Mouse (Mus musculus): ENCODE results near the gene Clec16a. TPM values are rescaled to one million over a fixed set of nuclear protein-coding genes. Genes with fewer than 3 reads are reported as not detected.

The Clec16a gene
- polyA plus RNA-seq, 1 experiment from 2014 or later, result 32.5 TPM

DNA sequence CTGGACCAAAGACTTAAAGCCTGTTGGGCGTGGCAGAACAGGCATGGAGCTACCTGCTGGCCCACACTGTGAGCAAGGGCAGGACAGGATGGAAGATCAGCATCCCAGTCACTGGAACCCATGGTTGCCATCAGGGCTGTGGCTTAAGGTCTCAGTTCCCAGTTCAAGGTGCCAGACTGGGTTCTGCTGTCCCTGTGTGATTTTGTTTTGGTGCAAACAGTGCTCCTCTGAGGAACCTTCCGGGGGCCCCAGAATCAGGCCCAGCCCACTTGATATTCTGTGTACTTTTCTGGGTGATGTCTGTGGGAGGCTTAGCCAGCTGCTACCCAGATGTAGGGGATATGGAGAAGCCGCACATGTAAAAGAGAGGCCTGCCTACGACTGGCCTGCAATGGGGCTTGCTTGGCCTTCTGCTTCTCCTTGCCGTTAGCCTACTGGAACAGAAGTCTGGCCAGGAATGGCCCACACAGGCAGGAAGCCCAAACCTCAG is 235.5 kb downstream of the Clec16a start:
- Histone ChIP-seq H3K27me3 (ENCODE audit: control insufficient read depth, insufficient read depth, low read length) (no peaks in the 10 kb centered on the region), H3K4me2 (ENCODE audit: low read length) (no peak overlapping the region), H3K36me3 (ENCODE audit: control insufficient read depth, insufficient read depth, low read length) (no peaks in the 10 kb centered on the region), H3K4me1 (ENCODE audit: control insufficient read depth in 2 of 2, insufficient read depth in 2 of 2, low read length in 2 of 2) (peaks cover 39 to 52% of the 10 kb centered on the region in 2 experiments), H3K9ac (ENCODE audit: low read length) (peak overlapping the region; percentile 16; the same call in 1 of the 2 replicates), H3K27ac (replicated peaks in 1 of 2; ENCODE audit: control insufficient read depth in 1 of 2, insufficient read depth in 1 of 2, low read depth in 2 of 2, low read length in 2 of 2) (0 out of 4 replicates have a peak overlapping the region, but pooled peaks of 1 of the 2 experiments have one; percentile 14), H3K4me3 (ENCODE audit: control insufficient read depth in 1 of 2, insufficient read depth in 1 of 2, low read depth in 1 of 2, low read length in 2 of 2) (no peak overlapping the region), H3K9me3 (ENCODE audit: control insufficient read depth, low read length) (no peaks in the 10 kb centered on the region)
- no peak for ATAC-seq (ENCODE audit: insufficient number of reproducible peaks, insufficient read depth, low FRiP score, low read depth)
- WGBS, result 78% methylated on average over 5 of the region's 5 CpGs

GRCm38 (mm10) chr16:10781862-10782371 is 236.8 kb downstream of the Clec16a start:
- Histone ChIP-seq H3K4me1 (ENCODE audit: control insufficient read depth in 2 of 2, insufficient read depth in 2 of 2, low read length in 2 of 2) (peaks cover 40 to 61% of the 10 kb centered on the region in 2 experiments), H3K9ac (ENCODE audit: low read length) (peak overlapping the region; percentile 89)
- 20% methylated on average over 9 of the region's 9 CpGs for WGBS

GRCm38 (mm10) chr16:10782377-10783151 is 237.4 kb downstream of the Clec16a start:
- Histone ChIP-seq H3K36me3 (ENCODE audit: control insufficient read depth, insufficient read depth, low read length) (no peaks in the 10 kb centered on the region), H3K9me3 (ENCODE audit: control insufficient read depth, low read length) (no peaks in the 10 kb centered on the region), H3K27me3 (ENCODE audit: control insufficient read depth, insufficient read depth, low read length) (no peaks in the 10 kb centered on the region), H3K9ac (ENCODE audit: low read length) (peak overlapping the region; percentile 89), H3K4me3 (ENCODE audit: control insufficient read depth in 1 of 2, insufficient read depth in 1 of 2, low read depth in 1 of 2, low read length in 2 of 2) (no peak overlapping the region; a peak in 1 of 4 replicates), H3K4me2 (ENCODE audit: low read length) (peak overlapping the region; percentile 94), H3K4me1 (ENCODE audit: control insufficient read depth in 2 of 2, insufficient read depth in 2 of 2, low read length in 2 of 2) (peaks cover 40 to 62% of the 10 kb centered on the region in 2 experiments), H3K27ac (replicated peaks in 1 of 2; ENCODE audit: control insufficient read depth in 1 of 2, insufficient read depth in 1 of 2, low read depth in 2 of 2, low read length in 2 of 2) (peak overlapping the region; percentile 64 to 84)
- ATAC-seq (ENCODE audit: insufficient number of reproducible peaks, insufficient read depth, low FRiP score, low read depth), result no peak
- WGBS, result 42% methylated on average over 6 of the region's 6 CpGs

More at GRCm38 (mm10) chr16:10781862-10782371, 236.8 kb downstream of the Clec16a start:
- H3K27me3 ChIP-seq (ENCODE audit: control insufficient read depth, insufficient read depth, low read length), result no peaks in the 10 kb centered on the region
- no peaks in the 10 kb centered on the region for H3K36me3 ChIP-seq (ENCODE audit: control insufficient read depth, insufficient read depth, low read length)
- H3K4me2 ChIP-seq (ENCODE audit: low read length), result peak overlapping the region; percentile 94
- no peak overlapping the region for H3K4me3 ChIP-seq (ENCODE audit: control insufficient read depth in 1 of 2, insufficient read depth in 1 of 2, low read depth in 1 of 2, low read length in 2 of 2)
- peak overlapping the region; percentile 64 to 84 for H3K27ac ChIP-seq (replicated peaks in 1 of 2; ENCODE audit: control insufficient read depth in 1 of 2, insufficient read depth in 1 of 2, low read depth in 2 of 2, low read length in 2 of 2)
- no peak for ATAC-seq (ENCODE audit: insufficient number of reproducible peaks, insufficient read depth, low FRiP score, low read depth)
- no peaks in the 10 kb centered on the region for H3K9me3 ChIP-seq (ENCODE audit: control insufficient read depth, low read length)

GRCm38 (mm10) chr16:10783152-10783434 is 238.0 kb downstream of the Clec16a start:
- no peak for ATAC-seq (ENCODE audit: insufficient number of reproducible peaks, insufficient read depth, low FRiP score, low read depth)
- no peaks in the 10 kb centered on the region for H3K27me3 ChIP-seq (ENCODE audit: control insufficient read depth, insufficient read depth, low read length)
- no peak overlapping the region; a peak in 1 of 4 replicates for H3K4me3 ChIP-seq (ENCODE audit: control insufficient read depth in 1 of 2, insufficient read depth in 1 of 2, low read depth in 1 of 2, low read length in 2 of 2)
- peak overlapping the region in 1 of 2 experiments; percentile 84; a peak in 1 of 4 replicates for H3K27ac ChIP-seq (replicated peaks in 1 of 2; ENCODE audit: control insufficient read depth in 1 of 2, insufficient read depth in 1 of 2, low read depth in 2 of 2, low read length in 2 of 2)
- no peaks in the 10 kb centered on the region for H3K9me3 ChIP-seq (ENCODE audit: control insufficient read depth, low read length)
- WGBS, result 10% methylated on average over 1 of the region's 1 CpGs
- H3K36me3 ChIP-seq (ENCODE audit: control insufficient read depth, insufficient read depth, low read length), result no peaks in the 10 kb centered on the region
- H3K4me2 ChIP-seq (ENCODE audit: low read length), result peak overlapping the region; percentile 94
- H3K4me1 ChIP-seq (ENCODE audit: control insufficient read depth in 2 of 2, insufficient read depth in 2 of 2, low read length in 2 of 2), result peaks cover 35 to 58% of the 10 kb centered on the region in 2 experiments
- peak overlapping the region; percentile 89 for H3K9ac ChIP-seq (ENCODE audit: low read length)

- H3K27me3 ChIP-seq (ENCODE audit: control insufficient read depth, insufficient read depth, low read length), result no peaks in the 10 kb centered on the region
- no peaks in the 10 kb centered on the region for H3K9me3 ChIP-seq (ENCODE audit: control insufficient read depth, low read length)
- no peak overlapping the region; a peak in 1 of 4 replicates for H3K27ac ChIP-seq (replicated peaks in 1 of 2; ENCODE audit: control insufficient read depth in 1 of 2, insufficient read depth in 1 of 2, low read depth in 2 of 2, low read length in 2 of 2)
- peak overlapping the region; percentile 89 for H3K9ac ChIP-seq (ENCODE audit: low read length)
- peak overlapping the region in 1 of 2 experiments; percentile 81; a peak in 1 of 4 replicates for H3K4me3 ChIP-seq (ENCODE audit: control insufficient read depth in 1 of 2, insufficient read depth in 1 of 2, low read depth in 1 of 2, low read length in 2 of 2)
- no peak for ATAC-seq (ENCODE audit: insufficient number of reproducible peaks, insufficient read depth, low FRiP score, low read depth)
- H3K4me1 ChIP-seq (ENCODE audit: control insufficient read depth in 2 of 2, insufficient read depth in 2 of 2, low read length in 2 of 2), result peaks cover 33 to 56% of the 10 kb centered on the region in 2 experiments
- WGBS, result 69% methylated on average over 8 of the region's 8 CpGs
- peak overlapping the region; percentile 94 for H3K4me2 ChIP-seq (ENCODE audit: low read length)
- no peaks in the 10 kb centered on the region for H3K36me3 ChIP-seq (ENCODE audit: control insufficient read depth, insufficient read depth, low read length)
Observed at GRCm38 (mm10) chr16:10783451-10783850, 238.3 kb downstream of the Clec16a start.

DNA sequence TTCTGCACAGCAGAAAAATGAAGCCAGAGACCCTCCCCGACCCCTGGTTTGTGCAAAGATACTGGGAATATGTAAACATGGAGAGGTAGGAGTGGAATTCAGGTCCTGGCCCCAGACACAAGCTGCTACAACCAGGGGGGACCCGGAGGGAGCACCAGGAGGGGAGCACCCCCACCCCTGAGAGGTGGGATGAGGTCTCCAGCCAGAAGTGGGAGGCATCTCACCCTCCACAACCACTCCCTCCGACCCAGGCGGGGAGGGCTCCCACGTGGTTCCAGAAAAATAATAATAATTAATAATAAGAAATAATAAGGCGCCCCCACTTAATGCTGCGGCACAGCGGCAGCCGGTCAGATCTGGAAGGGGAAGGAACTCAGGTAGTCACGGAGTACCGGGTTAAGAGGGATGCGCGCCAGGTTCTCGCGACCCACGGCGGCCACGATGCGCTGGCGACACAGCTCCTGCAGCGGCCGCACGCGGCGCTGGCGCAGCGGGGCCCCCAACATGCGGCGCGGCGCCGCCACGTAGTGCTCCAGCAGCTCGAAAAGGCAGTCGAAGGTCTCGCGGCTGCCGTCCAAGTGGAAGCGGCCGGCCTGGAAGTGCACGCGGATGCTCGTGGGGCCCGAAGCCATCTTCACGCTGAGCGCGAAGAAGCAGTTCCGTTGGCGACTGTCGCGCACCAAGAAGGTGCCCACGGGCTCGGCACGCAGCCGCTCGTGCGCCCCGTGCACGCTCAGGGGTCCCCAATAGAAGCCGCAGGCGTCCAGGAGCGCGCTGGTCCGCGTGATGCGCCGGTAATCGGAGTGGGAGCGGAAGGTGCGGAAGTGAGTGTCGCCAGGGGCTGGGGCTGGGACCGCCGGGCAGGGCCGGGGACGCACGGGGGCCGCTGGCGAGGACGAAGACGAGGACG is 239.0 kb downstream of the Clec16a start:
- Histone ChIP-seq H3K4me2 (ENCODE audit: low read length) (peak overlapping the region; percentile 94), H3K9me3 (ENCODE audit: control insufficient read depth, low read length) (no peaks in the 10 kb centered on the region), H3K36me3 (ENCODE audit: control insufficient read depth, insufficient read depth, low read length) (no peaks in the 10 kb centered on the region), H3K4me1 (ENCODE audit: control insufficient read depth in 2 of 2, insufficient read depth in 2 of 2, low read length in 2 of 2) (peaks cover 33 to 56% of the 10 kb centered on the region in 2 experiments), H3K4me3 (ENCODE audit: control insufficient read depth in 1 of 2, insufficient read depth in 1 of 2, low read depth in 1 of 2, low read length in 2 of 2) (peak overlapping the region; percentile 81 to 86), H3K9ac (ENCODE audit: low read length) (peak overlapping the region; percentile 89), H3K27ac (replicated peaks in 1 of 2; ENCODE audit: control insufficient read depth in 1 of 2, insufficient read depth in 1 of 2, low read depth in 2 of 2, low read length in 2 of 2) (peak overlapping the region; percentile 6 to 97; a peak in 3 of 4 replicates), H3K27me3 (ENCODE audit: control insufficient read depth, insufficient read depth, low read length) (no peaks in the 10 kb centered on the region)
- WGBS, result 2% methylated on average over 80 of the region's 81 CpGs
- peak; percentile 2; the same call in 1 of the 2 replicates for ATAC-seq (ENCODE audit: insufficient number of reproducible peaks, insufficient read depth, low FRiP score, low read depth)

DNA sequence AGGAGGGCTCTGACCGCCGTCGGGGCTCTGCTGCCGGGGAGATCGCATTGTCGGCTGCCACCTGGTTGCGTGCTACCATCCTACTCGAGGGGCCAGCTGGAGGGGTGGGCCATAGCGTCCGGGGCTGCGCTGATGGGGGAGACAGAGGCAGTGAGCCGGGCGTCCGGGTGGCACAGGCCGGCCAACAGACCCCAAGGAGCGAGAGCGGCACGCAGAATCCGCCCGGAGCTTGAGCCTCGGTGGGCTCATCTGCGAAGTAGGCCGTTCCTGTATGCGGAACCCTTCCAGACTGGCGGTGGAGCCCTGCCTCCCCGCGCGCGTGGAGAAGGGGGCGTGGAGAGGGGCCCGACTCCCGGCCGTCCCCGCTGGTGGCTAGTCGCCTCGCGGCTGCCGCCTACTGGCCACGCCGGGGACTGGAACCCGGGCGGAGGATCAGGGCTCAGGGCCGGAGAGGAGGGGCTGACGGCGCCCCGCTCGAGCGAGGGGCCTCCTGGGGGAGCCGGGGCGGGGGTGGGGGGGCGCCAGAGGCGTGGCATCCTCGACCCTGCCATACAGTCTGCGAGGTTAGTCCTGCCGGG is 239.7 kb downstream of the Clec16a start:
- peak; percentile 78 for ATAC-seq (ENCODE audit: insufficient number of reproducible peaks, insufficient read depth, low FRiP score, low read depth)
- H3K4me2 ChIP-seq (ENCODE audit: low read length), result peak overlapping the region; percentile 94
- peak overlapping the region; percentile 90 to 97 for H3K27ac ChIP-seq (replicated peaks in 1 of 2; ENCODE audit: control insufficient read depth in 1 of 2, insufficient read depth in 1 of 2, low read depth in 2 of 2, low read length in 2 of 2)
- peak overlapping the region; percentile 81 to 86 for H3K4me3 ChIP-seq (ENCODE audit: control insufficient read depth in 1 of 2, insufficient read depth in 1 of 2, low read depth in 1 of 2, low read length in 2 of 2)
- H3K36me3 ChIP-seq (ENCODE audit: control insufficient read depth, insufficient read depth, low read length), result no peaks in the 10 kb centered on the region
- no peaks in the 10 kb centered on the region for H3K9me3 ChIP-seq (ENCODE audit: control insufficient read depth, low read length)
- H3K4me1 ChIP-seq (ENCODE audit: control insufficient read depth in 2 of 2, insufficient read depth in 2 of 2, low read length in 2 of 2), result peaks cover 33 to 56% of the 10 kb centered on the region in 2 experiments
- H3K27me3 ChIP-seq (ENCODE audit: control insufficient read depth, insufficient read depth, low read length), result no peaks in the 10 kb centered on the region
- WGBS, result under 1% methylated on average over 52 of the region's 55 CpGs
- peak overlapping the region; percentile 89 for H3K9ac ChIP-seq (ENCODE audit: low read length)
